Mouse (Mus musculus): ENCODE measurements around the gene Dtymk. TPM values are rescaled to one million over a fixed set of nuclear protein-coding genes. Genes with fewer than 3 reads are reported as not detected.

The Dtymk gene
- polyA plus RNA-seq, 1 experiment from 2014 or later = 148 TPM

GRCm38 (mm10) chr1:93810011-93810410 is 8.3 kb upstream of the Dtymk start:
- ATAC-seq (ENCODE audit: low FRiP score) (no peak), DNase-seq (ENCODE audit: low spot score) (no peak)
- Histone ChIP-seq H3K27ac (no peak overlapping the region), H3K4me1 (replicated peaks; ENCODE audit: control insufficient read depth, insufficient read depth, low read length) (0 out of 2 replicates have a peak, but pooled peaks cover under 1% of the 10 kb centered on the region), H3K36me3 (replicated peaks; ENCODE audit: control insufficient read depth, insufficient read depth) (peaks cover 73% of the 10 kb centered on the region), H3K9me3 (ENCODE audit: control insufficient read depth, low read length) (no peaks in the 10 kb centered on the region), H3K27me3 (ENCODE audit: control insufficient read depth, insufficient read depth, low read length) (no peaks in the 10 kb centered on the region), H3K9ac (no peak overlapping the region), H3K4me3 (replicated peaks; ENCODE audit: low read length) (no peak overlapping the region), H3K4me2 (replicated peaks) (no peak overlapping the region)
- over 99% methylated on average over 3 of the region's 3 CpGs for WGBS

- H3K36me3 ChIP-seq (replicated peaks; ENCODE audit: control insufficient read depth, insufficient read depth) = peaks cover 61% of the 10 kb centered on the region
- no peaks in the 10 kb centered on the region for H3K27me3 ChIP-seq (ENCODE audit: control insufficient read depth, insufficient read depth, low read length)
- WGBS = 95% methylated on average over 4 of the region's 4 CpGs
- H3K4me1 ChIP-seq (replicated peaks; ENCODE audit: control insufficient read depth, insufficient read depth, low read length) = peaks cover 8% of the 10 kb centered on the region; the same call in 1 of the 2 replicates
- H3K27ac ChIP-seq = no peak overlapping the region
- H3K9me3 ChIP-seq (ENCODE audit: control insufficient read depth, low read length) = no peaks in the 10 kb centered on the region
- H3K4me2 ChIP-seq (replicated peaks) = no peak overlapping the region
- ATAC-seq (ENCODE audit: low FRiP score) (no peak), DNase-seq (ENCODE audit: low spot score) (no peak)
- H3K9ac ChIP-seq = no peak overlapping the region
- H3K4me3 ChIP-seq (replicated peaks; ENCODE audit: low read length) = no peak overlapping the region
Observed at GRCm38 (mm10) chr1:93808871-93809270, 7.1 kb upstream of the Dtymk start.

GRCm38 (mm10) chr1:93805221-93805951 is 3.7 kb upstream of the Dtymk start:
- H3K27me3 ChIP-seq (ENCODE audit: control insufficient read depth, insufficient read depth, low read length) = no peaks in the 10 kb centered on the region
- no peak overlapping the region for H3K4me2 ChIP-seq (replicated peaks)
- no peak overlapping the region for H3K4me3 ChIP-seq (replicated peaks; ENCODE audit: low read length)
- H3K9ac ChIP-seq = no peak overlapping the region
- H3K36me3 ChIP-seq (replicated peaks; ENCODE audit: control insufficient read depth, insufficient read depth) = peaks cover 35% of the 10 kb centered on the region
- whole genome bisulfite sequencing = 79% methylated on average over 5 of the region's 5 CpGs
- no peak for DNase-seq (ENCODE audit: low spot score)
- H3K4me1 ChIP-seq (replicated peaks; ENCODE audit: control insufficient read depth, insufficient read depth, low read length) = peaks cover 18% of the 10 kb centered on the region
- ATAC-seq (ENCODE audit: low FRiP score) = no peak
- H3K9me3 ChIP-seq (ENCODE audit: control insufficient read depth, low read length) = no peaks in the 10 kb centered on the region
- H3K27ac ChIP-seq = no peak overlapping the region

- Histone ChIP-seq H3K9ac (peak overlapping the region; percentile 62; the same call in 1 of the 2 replicates), H3K4me1 (replicated peaks; ENCODE audit: control insufficient read depth, insufficient read depth, low read length) (peaks cover 18% of the 10 kb centered on the region), H3K27me3 (ENCODE audit: control insufficient read depth, insufficient read depth, low read length) (no peaks in the 10 kb centered on the region), H3K9me3 (ENCODE audit: control insufficient read depth, low read length) (no peaks in the 10 kb centered on the region), H3K4me2 (replicated peaks) (peak overlapping the region; percentile 49), H3K27ac (no peak overlapping the region; the same call in 1 of the 2 replicates), H3K36me3 (replicated peaks; ENCODE audit: control insufficient read depth, insufficient read depth) (peaks cover 35% of the 10 kb centered on the region), H3K4me3 (replicated peaks; ENCODE audit: low read length) (peak overlapping the region; percentile 50)
- DNase-seq (ENCODE audit: low spot score) (no peak), ATAC-seq (ENCODE audit: low FRiP score) (no peak)
- WGBS = 80% methylated on average over 4 of the region's 4 CpGs
Observed at GRCm38 (mm10) chr1:93804818-93805217, 3.1 kb upstream of the Dtymk start.

GRCm38 (mm10) chr1:93803556-93804507 is 2.1 kb upstream of the Dtymk start, which contains the start of gene Ing5:
Ing5 (plus strand) TSS chr1:93803965.
- ATAC-seq (ENCODE audit: low FRiP score) = peak; percentile 93
- Histone ChIP-seq H3K27ac (peak within 1 kb of the TSS; percentile 91), H3K4me2 (replicated peaks) (peak within 1 kb of the TSS; percentile 90), H3K9ac (peak within 1 kb of the TSS; percentile 66), H3K9me3 (ENCODE audit: control insufficient read depth, low read length) (no peaks in the 10 kb centered on the region), H3K4me1 (replicated peaks; ENCODE audit: control insufficient read depth, insufficient read depth, low read length) (peaks cover 18% of the 10 kb centered on the region), H3K27me3 (ENCODE audit: control insufficient read depth, insufficient read depth, low read length) (no peaks in the 10 kb centered on the region), H3K4me3 (replicated peaks; ENCODE audit: low read length) (peak within 1 kb of the TSS; percentile 50), H3K36me3 (replicated peaks; ENCODE audit: control insufficient read depth, insufficient read depth) (peaks cover 38% of the 10 kb centered on the region)
- DNase-seq (ENCODE audit: low spot score) = peak; percentile 98
- WGBS = under 1% methylated on average over 79 of the region's 94 CpGs

GRCm38 (mm10) chr1:93802771-93803170 is 1.0 kb upstream of the Dtymk start:
- H3K36me3 ChIP-seq (replicated peaks; ENCODE audit: control insufficient read depth, insufficient read depth) = peaks cover 38% of the 10 kb centered on the region
- H3K27me3 ChIP-seq (ENCODE audit: control insufficient read depth, insufficient read depth, low read length) = no peaks in the 10 kb centered on the region
- no peak for ATAC-seq (ENCODE audit: low FRiP score)
- H3K4me1 ChIP-seq (replicated peaks; ENCODE audit: control insufficient read depth, insufficient read depth, low read length) = peaks cover 18% of the 10 kb centered on the region
- no peak for DNase-seq (ENCODE audit: low spot score)
- no peaks in the 10 kb centered on the region for H3K9me3 ChIP-seq (ENCODE audit: control insufficient read depth, low read length)
- 0 out of 2 replicates have a peak overlapping the region, but pooled peaks have one; percentile 66 for H3K9ac ChIP-seq
- peak overlapping the region; percentile 91; the same call in 1 of the 2 replicates for H3K27ac ChIP-seq
- peak overlapping the region; percentile 90 for H3K4me2 ChIP-seq (replicated peaks)
- peak overlapping the region; percentile 50; the same call in 1 of the 2 replicates for H3K4me3 ChIP-seq (replicated peaks; ENCODE audit: low read length)
- 89% methylated on average over 5 of the region's 5 CpGs for WGBS

- Histone ChIP-seq H3K27me3 (ENCODE audit: control insufficient read depth, insufficient read depth, low read length) (no peaks in the 10 kb centered on the region), H3K4me1 (replicated peaks; ENCODE audit: control insufficient read depth, insufficient read depth, low read length) (peaks cover 18% of the 10 kb centered on the region), H3K36me3 (replicated peaks; ENCODE audit: control insufficient read depth, insufficient read depth) (peaks cover 39% of the 10 kb centered on the region), H3K9ac (peak overlapping the region; percentile 74), H3K4me2 (replicated peaks) (peak overlapping the region; percentile 90), H3K4me3 (replicated peaks; ENCODE audit: low read length) (peak overlapping the region; percentile 73), H3K27ac (peak overlapping the region; percentile 78; the same call in 1 of the 2 replicates), H3K9me3 (ENCODE audit: control insufficient read depth, low read length) (no peaks in the 10 kb centered on the region)
- 78% methylated on average over 21 of the region's 21 CpGs for WGBS
- DNase-seq (ENCODE audit: low spot score) (no peak), ATAC-seq (ENCODE audit: low FRiP score) (no peak)
Observed at GRCm38 (mm10) chr1:93800670-93801503, 847 bp downstream of the Dtymk start.

- H3K9me3 ChIP-seq (ENCODE audit: control insufficient read depth, low read length) = no peaks in the 10 kb centered on the region
- no peak for ATAC-seq (ENCODE audit: low FRiP score)
- H3K36me3 ChIP-seq (replicated peaks; ENCODE audit: control insufficient read depth, insufficient read depth) = peaks cover 80% of the 10 kb centered on the region
- DNase-seq (ENCODE audit: low spot score) = no peak
- peaks cover under 1% of the 10 kb centered on the region; the same call in 1 of the 2 replicates for H3K4me1 ChIP-seq (replicated peaks; ENCODE audit: control insufficient read depth, insufficient read depth, low read length)
- H3K27me3 ChIP-seq (ENCODE audit: control insufficient read depth, insufficient read depth, low read length) = no peaks in the 10 kb centered on the region
- H3K4me3 ChIP-seq (replicated peaks; ENCODE audit: low read length) = no peak overlapping the region
- H3K4me2 ChIP-seq (replicated peaks) = no peak overlapping the region
- WGBS = 88% methylated on average over 8 of the region's 8 CpGs
- no peak overlapping the region for H3K9ac ChIP-seq
- H3K27ac ChIP-seq = no peak overlapping the region
Observed at GRCm38 (mm10) chr1:93795886-93796285, 5.8 kb downstream of the Dtymk start.
